Mouse (Mus musculus) layer of hippocampus, adult 18-20 months (tissue): Measurements from ENCODE around the gene Telo2. TPM values are rescaled to one million over a fixed set of nuclear protein-coding genes. Genes with fewer than 3 reads are reported as not detected.
"Not testable (repeated sequence)": the region's sequence is repeated elsewhere in the genome, so short reads cannot be mapped to it uniquely, and the experiment has no call there.

ENCODE experiments used
- DNase-seq, 2 experiments: peaks; one replicate each; pipeline ENCODE4 v3.0.0; 2022; ENCODE audit warnings: low spot score in 2 of 2
- long read RNA-seq: library from polyadenylated mRNA; stranded (forward); transcript quantifications from one replicate; pipeline ENCODE4 v2.0.0, GENCODE M21; 2021
- total RNA-seq, 2 experiments: library from RNA; stranded (reverse); gene quantifications; 2 replicates each; pipeline ENCODE4 v1.2.3; 2021

Telo2 gene
- total RNA-seq = 10 to 100 TPM; 29.9 to 35.3 TPM
- long read RNA-seq, transcript Telo2-202 (21 exons, 3,530 nt) = major isoform, 19 of 38 reads
- long read RNA-seq, partial matches to known transcripts = 3 of 38 reads
- long read RNA-seq, other reads (novel, unspliced or antisense) = 13 of 38 reads

DNA sequence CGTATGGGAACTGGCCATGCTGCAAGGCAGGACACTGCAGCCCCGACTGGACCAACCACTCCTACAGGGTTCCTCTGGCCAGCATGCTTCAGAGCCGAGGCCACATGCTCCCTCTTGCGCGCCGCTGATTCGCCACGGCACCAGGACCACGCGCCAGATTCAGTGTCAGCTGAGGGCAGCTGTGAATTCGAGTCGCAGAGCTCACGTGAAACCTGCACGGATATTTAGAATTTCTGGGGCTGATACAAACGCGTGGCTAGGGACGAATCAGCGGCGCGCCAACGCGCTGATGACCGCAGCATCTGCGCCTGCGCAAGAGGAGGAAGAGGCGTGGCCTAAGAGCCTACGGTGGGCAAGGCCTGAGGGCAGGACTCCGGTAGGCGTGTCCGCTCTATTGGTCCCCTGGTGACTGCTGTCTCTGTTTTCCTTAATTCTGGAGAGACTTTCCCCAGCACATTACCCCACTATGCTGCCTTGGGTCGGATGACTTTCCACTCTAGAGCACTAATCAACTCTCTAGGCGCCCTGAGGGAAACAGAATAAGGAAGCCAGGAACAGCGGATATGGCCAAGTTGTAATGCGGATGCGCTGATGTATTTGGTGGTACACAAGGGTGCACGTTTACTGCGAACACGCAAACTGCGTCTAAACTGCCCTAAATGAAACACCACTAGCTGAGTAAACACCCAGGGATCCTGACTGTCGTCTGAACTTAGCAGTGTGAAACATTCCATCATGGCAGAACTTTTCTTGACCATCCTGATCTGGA lies at the start of gene Telo2:
Gene Telo2, minus strand, starts transcription at position 304 of the 769 bp plus-strand sequence.
- peak; percentile 90 to 94 for DNase-seq

- DNase-seq = no peak
Measured at GRCm38 (mm10) chr17:25164770-25165169, 49.0 kb upstream of the Telo2 start.

DNA sequence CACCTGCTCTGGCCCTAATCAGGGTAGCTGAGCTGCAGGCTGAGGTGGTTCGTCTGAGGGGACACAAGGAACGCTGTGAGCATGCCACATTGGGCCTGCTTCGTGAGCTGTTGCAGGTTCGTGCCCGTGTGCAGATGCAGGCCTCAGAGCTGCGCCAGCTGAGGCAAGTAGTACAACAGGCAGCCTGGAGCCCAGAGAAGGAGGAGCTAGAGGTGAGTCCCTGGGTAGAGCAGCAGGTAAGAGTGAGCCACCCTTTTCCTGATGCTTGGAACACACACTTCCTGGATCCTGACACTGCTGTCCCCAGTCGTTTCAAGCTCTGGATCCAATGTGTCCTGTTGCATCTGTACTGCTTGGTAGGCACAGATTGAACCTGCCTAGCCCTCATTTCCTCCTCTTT lies 47.6 kb upstream of the Telo2 start:
- DNase-seq = no peak

DNA sequence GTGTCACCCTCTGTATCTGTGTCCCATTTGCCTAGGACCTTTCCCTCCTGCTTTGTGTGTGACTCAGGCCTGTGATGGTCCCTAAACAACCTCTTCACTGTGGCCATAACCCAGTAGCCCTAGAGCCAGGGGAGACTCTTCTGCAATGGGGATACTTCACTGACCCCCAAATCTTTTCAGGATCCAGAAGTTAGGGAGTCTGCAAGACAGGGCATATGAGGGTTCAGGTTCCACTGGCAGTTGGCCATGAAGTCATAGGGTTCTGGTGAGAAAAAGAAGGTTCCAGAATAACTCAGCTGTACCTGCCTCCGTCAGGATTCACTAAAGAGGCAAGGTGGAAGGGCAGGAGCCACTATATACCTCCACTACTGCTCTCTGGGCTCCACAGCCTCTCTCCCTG lies 46.4 kb upstream of the Telo2 start, which contains the start of gene Ccdc154:
Gene Ccdc154, plus strand, starts transcription at position 301 of the 400 bp plus-strand sequence.
- no peak for DNase-seq

DNA sequence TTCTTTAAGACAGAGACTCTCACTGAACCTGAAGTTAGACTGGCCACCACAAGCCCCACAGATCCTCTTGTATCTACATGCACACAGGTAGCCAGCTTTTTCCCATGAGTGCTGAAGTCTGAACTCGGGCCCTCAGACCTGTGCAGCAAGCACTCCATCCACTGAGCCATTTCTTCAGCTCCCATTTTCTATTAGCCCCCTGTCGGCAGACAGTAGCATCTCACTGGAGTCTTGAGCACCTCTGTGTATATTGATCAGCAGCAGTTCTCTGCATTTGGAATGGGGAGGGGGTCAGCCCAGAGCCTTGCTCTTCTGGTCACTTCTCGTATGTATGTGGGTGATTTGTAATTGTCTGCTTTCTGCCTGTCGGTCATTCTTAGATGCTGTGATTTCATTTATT lies 24.2 kb upstream of the Telo2 start:
- DNase-seq = no peak

- DNase-seq = no peak
Measured at GRCm38 (mm10) chr17:25138803-25139202, 23.0 kb upstream of the Telo2 start.

- DNase-seq = no peak
Measured at GRCm38 (mm10) chr17:25135622-25136021, 19.9 kb upstream of the Telo2 start.

DNA sequence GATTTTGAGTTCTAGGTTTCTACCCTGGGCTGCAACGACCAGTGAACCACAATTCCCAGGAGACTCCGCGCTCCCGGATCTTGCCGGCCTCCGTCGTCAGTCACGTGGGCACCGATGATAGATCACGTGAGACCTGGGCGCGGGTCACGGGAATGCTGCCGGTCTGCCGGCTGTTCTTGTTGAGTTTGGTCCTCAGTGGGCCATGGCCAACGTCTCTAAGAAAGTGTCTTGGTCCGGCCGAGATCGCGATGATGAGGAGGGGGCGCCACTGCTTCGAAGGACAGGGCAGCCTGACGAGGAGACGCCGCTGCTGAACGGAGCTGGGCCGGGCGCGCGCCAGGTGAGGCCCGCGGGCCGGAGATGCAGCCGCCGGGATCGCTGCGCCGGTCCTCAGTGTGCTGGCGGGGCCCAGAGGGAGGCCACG lies 17.5 kb upstream of the Telo2 start, which contains the start of gene Clcn7:
Gene Clcn7, plus strand, starts transcription at position 117 of the 424 bp plus-strand sequence.
- peak; percentile 91 to 98 for DNase-seq

GRCm38 (mm10) chr17:25130060-25130459 lies 14.3 kb upstream of the Telo2 start:
- no peak for DNase-seq

DNA sequence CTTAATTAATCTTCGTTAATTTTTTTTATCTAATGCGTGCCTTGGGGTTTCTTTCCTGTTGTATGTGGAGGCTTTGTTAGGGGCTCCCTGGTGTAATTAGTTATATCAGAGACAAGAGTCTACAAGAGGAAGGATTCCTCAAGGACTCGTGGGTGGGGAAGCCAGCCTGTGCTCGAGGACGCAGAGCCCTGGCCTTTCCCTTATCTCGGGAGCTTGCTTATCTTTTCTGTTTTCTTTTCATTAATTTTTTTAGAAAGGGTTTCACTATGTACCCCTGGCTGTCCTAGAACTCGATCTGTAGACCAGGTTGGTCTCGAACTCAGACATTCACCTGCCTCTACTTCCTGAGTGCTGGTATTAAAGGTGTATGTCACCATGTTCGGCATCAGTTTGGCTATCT lies 11.9 kb upstream of the Telo2 start:
- DNase-seq = no peak

- DNase-seq = peak in 1 of 2 experiments; percentile 21
Measured at GRCm38 (mm10) chr17:25127079-25127478, 11.3 kb upstream of the Telo2 start.

DNA sequence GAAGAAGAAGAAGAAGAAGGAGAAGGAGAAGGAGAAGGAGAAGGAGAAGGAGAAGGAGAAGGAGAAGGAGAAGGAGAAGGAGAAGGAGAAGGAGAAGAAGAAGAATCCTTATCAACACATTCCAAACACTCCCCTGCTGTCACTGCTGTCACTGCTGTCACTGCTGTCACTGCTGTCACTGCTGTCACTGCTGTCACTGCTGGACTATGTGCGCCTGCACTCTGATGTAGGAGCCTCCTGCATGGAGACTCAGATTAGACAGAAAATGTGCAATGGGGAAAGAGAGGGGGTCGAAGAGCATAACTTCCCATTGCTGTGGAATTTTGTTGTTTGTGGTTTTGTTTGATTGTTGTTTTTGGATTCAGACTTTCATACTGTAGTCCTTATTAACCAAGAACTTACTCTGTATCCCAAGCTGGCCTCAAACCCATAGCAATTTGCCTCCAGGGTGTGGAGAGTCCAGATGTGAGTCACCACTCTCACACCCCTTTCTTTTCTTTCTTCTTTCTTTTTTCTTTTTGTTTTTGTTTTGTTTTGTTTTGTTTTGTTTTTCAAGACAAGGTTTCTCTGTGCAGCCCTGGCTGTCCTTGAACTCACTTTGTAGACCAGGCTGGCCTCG lies 9.8 kb upstream of the Telo2 start:
- not testable (repeated sequence) for DNase-seq

DNA sequence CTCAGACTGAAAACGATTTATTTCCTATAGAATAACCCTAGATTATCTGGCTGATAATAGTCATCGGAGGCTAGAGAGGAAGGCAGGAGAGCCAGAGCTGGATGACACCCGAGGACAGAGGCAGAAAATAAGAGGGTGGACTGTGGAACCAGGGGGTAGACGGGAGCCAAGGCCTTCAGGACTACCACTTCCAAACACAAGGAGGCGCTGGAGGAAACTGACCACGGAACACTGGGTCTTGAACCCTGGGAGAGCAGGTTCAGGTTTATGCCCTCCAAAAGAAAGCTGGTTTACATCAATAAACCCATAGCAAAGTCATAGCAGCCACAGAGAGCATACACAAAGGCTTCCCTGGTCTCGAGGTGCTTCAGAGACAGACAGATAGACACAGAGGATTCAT lies 8.2 kb upstream of the Telo2 start:
- DNase-seq = no peak

GRCm38 (mm10) chr17:25120406-25120805 lies 4.6 kb upstream of the Telo2 start, which contains the start of gene Ptx4:
Gene Ptx4 (plus strand): TSS chr17:25120760.
- DNase-seq = no peak

DNA sequence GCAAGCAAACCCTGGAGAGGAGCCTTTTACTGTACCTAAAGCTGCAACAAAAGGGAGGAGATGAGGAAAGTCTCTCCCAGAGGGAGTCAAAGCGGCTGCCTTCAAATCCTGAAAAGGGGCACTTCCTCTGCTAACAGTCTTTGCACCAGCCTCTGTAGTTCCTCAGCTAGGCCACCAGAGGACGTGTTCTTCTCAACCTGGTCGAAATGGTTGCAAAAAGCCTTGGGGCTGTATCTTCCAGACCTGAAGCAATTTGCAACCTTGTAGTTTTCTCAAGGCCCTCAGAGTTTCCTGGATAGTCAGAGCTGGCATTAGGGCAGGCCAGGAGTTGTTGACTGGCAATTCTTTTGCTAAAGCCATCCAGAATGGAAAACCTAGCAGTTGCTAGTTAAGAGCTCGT lies 1.5 kb upstream of the Telo2 start:
- DNase-seq = no peak

DNA sequence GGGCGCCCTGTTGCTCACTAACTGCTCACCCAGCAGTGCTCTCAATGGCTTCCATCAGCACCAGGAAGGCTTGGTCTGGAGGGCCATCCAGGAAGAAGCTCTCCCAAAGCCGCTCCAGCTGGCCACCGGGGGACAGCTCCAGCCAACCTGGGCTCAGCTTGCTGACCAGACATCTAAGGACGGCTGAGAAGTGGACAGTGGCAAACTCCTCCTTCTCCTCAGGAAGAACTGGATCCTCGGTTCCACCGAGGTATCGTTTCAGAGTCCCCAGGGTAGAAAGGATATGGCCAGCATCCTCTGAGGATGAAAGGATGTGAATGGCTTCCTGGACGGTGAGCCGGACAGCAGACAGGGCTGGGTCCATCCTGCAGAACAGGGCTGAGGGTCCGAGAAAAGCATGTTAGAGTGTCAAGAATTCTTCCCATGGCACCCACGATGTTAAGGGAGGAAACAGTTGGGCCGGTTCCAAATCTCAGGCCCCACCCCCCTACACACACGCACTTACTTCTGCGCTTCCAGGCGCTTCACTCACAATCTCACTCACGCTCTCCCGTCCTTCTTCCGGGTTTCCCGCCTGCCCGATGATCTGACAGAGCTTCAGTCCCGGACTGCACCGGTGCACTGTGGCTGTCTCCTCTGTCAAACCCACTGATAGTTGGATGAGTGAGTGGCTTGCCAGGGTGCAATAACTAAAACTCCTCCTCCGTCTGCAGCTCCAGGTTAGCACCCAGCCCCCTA lies 690 bp downstream of the Telo2 start:
- DNase-seq = peak in 1 of 2 experiments; percentile 21

DNA sequence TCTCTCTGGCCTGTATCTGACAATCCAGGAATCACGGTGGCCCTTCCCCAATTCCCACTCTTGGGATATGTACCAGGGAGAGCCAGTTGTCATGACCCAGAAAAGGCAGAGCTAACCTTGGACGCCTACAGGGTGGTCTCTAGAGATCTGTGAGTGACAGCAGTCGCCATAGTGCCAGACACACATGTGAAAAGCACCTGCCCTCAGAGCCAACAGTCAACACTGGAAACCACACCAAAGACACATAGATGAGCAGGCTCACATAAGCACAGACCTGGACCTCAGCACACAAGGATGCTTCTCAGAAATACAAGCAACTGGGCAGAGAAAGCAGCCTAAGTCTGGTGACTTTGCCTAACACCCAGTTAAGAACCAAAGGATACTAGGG lies 3.4 kb downstream of the Telo2 start:
- DNase-seq = no peak

DNA sequence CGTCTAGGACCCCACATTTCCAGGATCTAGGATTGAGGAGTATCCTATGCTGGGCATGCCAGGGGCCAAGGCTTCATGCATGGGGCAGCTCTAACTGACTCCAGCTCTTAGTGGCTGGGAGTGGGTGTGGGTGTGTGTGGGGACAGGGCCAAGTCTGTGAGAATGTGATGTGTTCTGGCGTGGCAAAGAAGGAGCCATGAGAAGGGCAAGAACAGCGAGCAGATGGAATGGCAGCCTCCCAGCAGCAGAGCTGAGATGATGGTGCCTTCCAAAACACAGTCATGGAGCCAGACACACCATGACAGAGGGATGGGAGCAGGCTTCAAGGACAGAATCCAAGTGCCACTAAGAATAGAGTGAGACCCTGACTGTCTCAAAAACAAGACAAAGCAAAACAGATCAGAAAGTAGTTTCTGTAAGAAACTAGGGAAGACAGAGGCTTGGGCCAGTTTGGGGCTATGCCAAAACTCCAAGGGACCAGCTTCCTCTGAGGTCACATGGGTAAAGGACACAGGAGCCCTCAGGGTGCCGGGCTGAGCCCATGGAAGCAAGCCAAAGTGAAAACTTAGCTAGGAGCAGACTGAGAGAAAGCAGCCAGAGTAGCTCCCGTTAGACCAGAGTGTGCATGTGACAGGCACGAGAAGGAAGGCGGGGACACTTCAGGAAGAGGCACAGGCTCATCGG lies 3.9 kb downstream of the Telo2 start:
- peak; percentile 63 to 74 for DNase-seq

- DNase-seq = no peak
Measured at GRCm38 (mm10) chr17:25111220-25111619, 4.5 kb downstream of the Telo2 start.

DNA sequence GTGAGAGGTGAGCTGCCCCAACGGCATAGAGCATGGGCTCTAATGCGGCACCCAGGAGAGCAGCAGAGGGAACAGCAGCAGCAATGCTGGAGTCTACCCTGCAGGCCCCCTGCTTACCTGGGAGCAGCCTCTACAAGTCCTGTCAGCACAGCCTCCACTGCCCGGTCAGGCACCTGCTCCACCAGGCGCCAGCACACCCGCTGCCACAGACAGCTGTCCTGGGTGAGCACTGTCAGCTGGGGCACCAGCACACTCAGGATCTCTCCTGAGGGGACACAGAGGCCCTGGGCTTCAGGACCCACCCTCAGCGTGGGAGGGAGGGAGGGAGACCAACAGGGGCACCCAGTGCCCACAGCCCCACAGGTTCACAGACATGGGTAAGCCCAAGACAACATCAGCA lies 5.2 kb downstream of the Telo2 start:
- DNase-seq = no peak

DNA sequence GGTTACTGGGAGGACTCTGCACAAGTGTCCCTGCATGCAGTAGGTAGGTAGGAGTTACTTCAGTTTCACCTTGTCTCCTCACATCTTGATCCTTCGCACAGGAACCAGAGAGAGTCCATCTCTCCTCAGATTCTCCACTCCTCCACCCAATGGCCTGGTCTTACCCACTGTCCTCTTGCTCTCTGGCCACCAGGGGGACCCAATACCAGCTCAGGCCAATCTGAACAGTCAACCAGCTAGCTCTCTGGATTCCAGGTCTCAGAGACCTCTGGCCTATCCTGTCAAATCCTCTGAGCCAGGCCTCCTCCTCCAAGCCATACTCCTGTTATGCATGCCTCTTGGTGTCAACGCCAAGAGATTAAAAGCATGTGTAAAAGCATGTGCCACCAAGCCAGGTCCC lies 6.2 kb downstream of the Telo2 start:
- no peak for DNase-seq
